Mouse (Mus musculus): ENCODE measurements around the gene Map2k4.
A peak's percentile ranks its signal among the peaks of the same experiment; 100 is the strongest.

Map2k4 gene

DNA sequence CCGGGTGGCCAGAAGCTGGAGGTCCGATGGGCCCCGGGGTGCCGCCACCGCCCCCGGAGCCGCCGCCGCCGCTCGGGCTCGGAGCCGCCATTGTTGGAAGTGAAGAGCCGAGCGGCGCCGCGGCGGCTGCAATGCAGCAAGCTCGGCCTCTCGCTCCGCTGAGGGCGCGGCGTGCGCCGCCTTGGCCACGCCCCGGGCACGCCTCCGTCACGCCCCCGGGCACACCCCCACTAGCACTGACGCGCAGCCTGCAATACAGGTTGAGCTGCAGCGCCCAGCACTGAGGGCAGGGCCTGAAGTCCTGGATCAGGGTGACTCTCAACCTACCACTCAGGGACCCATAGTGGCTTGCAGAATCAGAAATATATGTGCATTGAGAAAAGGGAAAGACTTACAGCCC, at the start of gene Map2k4:
TSS of gene Map2k4 (minus strand) at position 144 of the 400 bp plus-strand sequence.
- DNase-seq (ENCODE audit: low spot score in 2 of 2) = peak; percentile 91 to 92

DNA sequence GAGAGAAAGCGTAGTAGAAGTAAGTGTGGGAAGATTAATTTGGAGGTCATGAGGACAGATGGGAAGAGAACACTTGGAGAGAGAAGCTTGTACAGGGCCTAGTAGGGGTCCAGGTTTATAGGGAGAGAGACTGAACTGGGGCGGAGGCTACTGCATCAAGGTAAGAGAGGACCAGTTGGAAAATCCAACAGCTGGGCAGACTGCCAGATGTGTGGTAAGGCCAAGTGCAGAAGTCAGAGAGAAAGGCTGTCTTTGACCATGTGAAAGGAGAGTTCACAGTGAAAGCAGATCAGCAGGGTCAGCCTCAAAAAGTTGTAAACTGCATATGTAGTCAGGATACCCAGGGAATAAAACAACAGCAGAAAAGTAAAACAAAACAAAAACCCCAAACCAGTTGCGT, 36.5 kb upstream of the Map2k4 start:
- DNase-seq (ENCODE audit: low spot score in 2 of 2) = no peak

DNA sequence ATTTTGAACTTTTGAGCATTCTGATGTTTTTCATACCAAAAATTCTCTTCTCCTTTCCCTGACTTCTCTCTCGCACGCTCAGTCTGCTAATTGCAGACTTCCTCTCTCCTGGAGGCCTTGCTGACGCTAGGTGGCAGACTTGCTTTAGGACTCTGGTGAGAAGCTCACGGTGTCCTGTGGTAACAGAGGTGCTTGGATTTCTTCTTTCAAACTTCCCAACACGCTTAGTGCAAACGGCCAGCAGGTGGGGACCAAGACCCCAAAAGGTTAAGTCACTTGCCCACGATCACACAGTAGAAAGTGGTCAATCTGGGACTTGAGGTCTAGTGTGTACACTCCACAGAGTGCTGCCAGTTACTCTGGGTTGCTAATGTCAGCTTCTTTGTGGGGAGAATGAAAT, 32.8 kb upstream of the Map2k4 start:
- peak; percentile 56 to 57 for DNase-seq (ENCODE audit: low spot score in 2 of 2)

GRCm38 (mm10) chr11:65820280-65820679, 32.2 kb upstream of the Map2k4 start:
- no peak for DNase-seq (ENCODE audit: low spot score in 2 of 2)

- DNase-seq (ENCODE audit: low spot score in 2 of 2) = no peak
These were observed 30.1 kb upstream of the Map2k4 start for GRCm38 (mm10) chr11:65818193-65818592.

GRCm38 (mm10) chr11:65816237-65816636, 28.1 kb upstream of the Map2k4 start:
- DNase-seq (ENCODE audit: low spot score in 2 of 2) = no peak

DNA sequence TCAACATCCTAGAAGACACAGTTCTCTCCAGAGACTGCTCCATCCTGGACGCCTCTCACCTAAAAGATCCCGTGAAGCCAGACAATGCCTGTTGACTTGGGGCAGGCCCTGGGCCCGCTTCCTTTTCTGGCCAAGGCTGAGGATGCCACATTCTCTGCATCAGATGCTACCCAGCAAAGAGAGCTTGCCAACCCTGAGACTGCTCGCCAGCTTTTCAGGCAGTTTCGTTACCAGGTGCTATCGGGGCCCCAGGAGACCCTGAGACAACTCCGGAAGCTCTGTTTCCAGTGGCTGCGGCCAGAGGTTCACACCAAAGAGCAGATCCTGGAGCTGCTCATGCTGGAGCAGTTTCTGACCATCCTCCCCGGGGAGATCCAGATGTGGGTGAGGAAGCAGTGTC, 26.3 kb upstream of the Map2k4 start:
- DNase-seq (ENCODE audit: low spot score in 2 of 2) = no peak

DNA sequence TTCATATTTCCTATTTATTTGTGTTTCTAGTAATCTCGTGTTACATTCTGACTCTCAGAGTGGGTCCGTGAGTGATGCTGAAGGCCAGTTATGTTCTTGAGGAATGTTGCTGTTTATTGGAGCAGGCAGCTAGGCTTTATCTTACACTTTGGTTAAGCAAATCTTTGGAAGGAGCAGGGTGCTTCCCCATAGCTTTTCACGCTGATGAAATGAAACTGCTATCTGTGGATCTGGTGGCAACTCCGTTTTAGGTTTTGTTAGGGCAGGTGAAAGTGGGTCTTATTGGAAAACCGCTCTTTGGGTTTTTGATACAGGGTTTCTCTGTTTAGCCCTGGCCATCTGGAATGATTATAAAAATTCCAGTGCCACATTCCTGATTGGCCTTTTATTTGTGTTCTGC, 24.0 kb upstream of the Map2k4 start:
- DNase-seq (ENCODE audit: low spot score in 2 of 2) = no peak

DNA sequence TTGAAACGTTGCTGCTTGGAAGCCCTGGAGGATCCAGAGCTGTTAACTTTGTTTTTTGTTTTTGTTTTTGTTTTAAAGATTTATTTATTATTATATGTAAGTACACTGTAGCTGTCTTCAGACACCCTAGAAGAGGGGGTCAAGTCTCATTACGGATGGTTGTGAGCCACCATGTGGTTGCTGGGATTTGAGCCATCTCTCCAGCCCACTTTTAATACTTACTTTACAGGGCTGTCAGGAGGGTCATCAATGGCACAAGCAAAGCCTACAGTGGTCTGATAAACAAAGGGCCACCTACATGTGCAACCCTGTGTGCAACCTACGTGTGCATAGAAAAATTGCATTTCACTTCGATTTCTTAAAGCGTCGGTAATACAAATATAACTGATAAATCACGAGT, 19.5 kb upstream of the Map2k4 start:
- no peak for DNase-seq (ENCODE audit: low spot score in 2 of 2)

GRCm38 (mm10) chr11:65806909-65807504, 18.9 kb upstream of the Map2k4 start, which contains the start of gene Zkscan6:
Gene Zkscan6 (plus strand): TSS chr11:65807175.
- peak; percentile 74 to 85 for DNase-seq (ENCODE audit: low spot score in 2 of 2)

GRCm38 (mm10) chr11:65806321-65806904, 18.3 kb upstream of the Map2k4 start:
- peak; percentile 37 to 55 for DNase-seq (ENCODE audit: low spot score in 2 of 2)

DNA sequence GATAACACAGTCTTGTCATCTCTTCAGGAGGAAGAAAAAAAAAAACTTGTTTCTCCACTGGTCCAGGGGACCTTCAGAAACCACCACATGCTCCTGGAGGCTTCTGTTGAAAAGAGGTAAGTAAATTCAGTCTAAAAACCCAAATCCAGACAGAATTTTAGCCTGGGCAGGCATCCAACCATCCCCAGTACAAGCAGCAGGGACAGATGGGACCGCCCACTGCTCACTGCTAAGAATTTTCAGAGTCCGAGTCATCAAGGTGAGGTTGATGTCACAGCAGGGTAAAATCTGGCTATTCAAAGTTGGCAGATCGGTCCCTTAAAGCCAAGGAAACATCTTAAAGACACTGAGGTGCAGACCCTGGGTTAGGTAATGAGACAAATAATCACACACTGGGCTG, 13.8 kb upstream of the Map2k4 start:
- DNase-seq (ENCODE audit: low spot score in 2 of 2) = no peak

DNA sequence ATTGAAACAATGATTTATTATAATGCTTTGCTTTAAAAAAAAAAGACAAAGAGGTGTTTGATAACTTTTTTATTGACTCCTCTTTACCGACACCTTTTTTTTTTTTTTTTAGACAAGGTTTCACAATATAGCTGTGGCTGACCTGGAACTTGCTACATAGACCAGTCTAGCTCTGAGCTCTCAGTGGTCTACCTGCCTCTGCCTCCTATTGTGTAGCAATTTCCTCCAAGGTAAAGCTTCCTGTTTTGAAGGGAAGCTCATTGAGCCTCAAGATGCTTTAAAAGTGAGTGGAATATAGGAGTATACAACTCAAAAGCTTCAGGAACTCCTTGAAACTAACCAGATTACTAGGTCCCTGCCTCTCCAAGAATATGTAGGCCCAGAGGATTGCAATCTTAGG, 7.8 kb upstream of the Map2k4 start:
- DNase-seq (ENCODE audit: low spot score in 2 of 2) = no peak

- no peak for DNase-seq (ENCODE audit: low spot score in 2 of 2)
These were observed 6.5 kb upstream of the Map2k4 start for GRCm38 (mm10) chr11:65794428-65795219.

- DNase-seq (ENCODE audit: low spot score in 2 of 2) = peak; percentile 1 to 31
These were observed 511 bp downstream of the Map2k4 start for GRCm38 (mm10) chr11:65787421-65788151.

GRCm38 (mm10) chr11:65786160-65786559, 1.9 kb downstream of the Map2k4 start:
- no peak for DNase-seq (ENCODE audit: low spot score in 2 of 2)

GRCm38 (mm10) chr11:65781596-65781995, 6.5 kb downstream of the Map2k4 start:
- no peak for DNase-seq (ENCODE audit: low spot score in 2 of 2)

- DNase-seq (ENCODE audit: low spot score in 2 of 2) = no peak
These were observed 8.5 kb downstream of the Map2k4 start for GRCm38 (mm10) chr11:65779578-65779977.

DNA sequence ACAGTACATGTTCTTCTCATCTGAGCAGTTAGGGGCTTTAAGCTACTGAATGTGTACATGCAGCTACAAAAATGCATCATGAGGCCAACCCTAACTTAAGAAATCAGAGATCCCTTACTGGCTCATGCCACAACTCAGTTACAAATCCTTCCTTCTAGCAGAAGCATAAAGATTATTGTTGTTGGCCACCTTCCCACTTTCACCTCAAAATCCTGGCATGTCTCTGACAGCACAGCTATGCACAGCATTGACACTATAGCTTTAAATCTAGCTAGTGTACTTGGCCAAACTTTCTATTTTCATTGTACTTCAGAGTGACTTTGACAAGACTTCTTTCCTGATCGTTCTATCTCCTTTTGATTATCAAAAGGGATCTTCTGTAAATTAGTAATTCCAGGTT, 9.0 kb downstream of the Map2k4 start:
- DNase-seq (ENCODE audit: low spot score in 2 of 2) = no peak

- DNase-seq (ENCODE audit: low spot score in 2 of 2) = no peak
These were observed 10.3 kb downstream of the Map2k4 start for GRCm38 (mm10) chr11:65777810-65778209.

- no peak for DNase-seq (ENCODE audit: low spot score in 2 of 2)
These were observed 11.0 kb downstream of the Map2k4 start for GRCm38 (mm10) chr11:65776906-65777611.
